In genomic region chr4:138913141-138913787, GRCm38 (mm10) we compare ENCODE assay signal across 8 mouse cellular contexts. TPM values are rescaled to one million over a fixed set of nuclear protein-coding genes. Genes with fewer than 3 reads are reported as not detected.
DNase-seq lines count a peak whose midpoint lies in the region; ATAC-seq lines count a peak whose summit lies in the region.

No protein-coding gene starts in this region.

- peaks cover 9% of the 10 kb centered on the region for H3K4me1 ChIP-seq in heart, embryonic 12.5 days (replicated peaks)
- H3K4me1 ChIP-seq in limb, embryonic 12.5 days (replicated peaks) = peaks cover 12% of the 10 kb centered on the region
- H3K4me1 ChIP-seq in midbrain, embryonic 13.5 days (replicated peaks) = peaks cover 29% of the 10 kb centered on the region

- H3K4me2 ChIP-seq in heart, embryonic 12.5 days = peak overlapping the region; percentile 99
- H3K4me2 ChIP-seq in limb, embryonic 12.5 days = peak overlapping the region; percentile 88
- peak overlapping the region; percentile 98 for H3K4me2 ChIP-seq in midbrain, embryonic 13.5 days (replicated peaks)

- peak overlapping the region; percentile 94 for H3K9ac ChIP-seq in heart, embryonic 12.5 days
- peak overlapping the region; percentile 93 for H3K9ac ChIP-seq in limb, embryonic 12.5 days (replicated peaks)
- H3K9ac ChIP-seq in midbrain, embryonic 13.5 days (replicated peaks) = peak overlapping the region; percentile 92

- peaks cover 5% of the 10 kb centered on the region; the same call in 1 of the 2 replicates for H3K9me3 ChIP-seq in heart, embryonic 12.5 days (replicated peaks)
- H3K9me3 ChIP-seq in limb, embryonic 12.5 days = peaks cover 7% of the 10 kb centered on the region; the same call in 1 of the 2 replicates
- H3K9me3 ChIP-seq in midbrain, embryonic 13.5 days = peaks cover 3% of the 10 kb centered on the region; the same call in 1 of the 2 replicates

- H3K27ac ChIP-seq in heart, embryonic 12.5 days (ENCODE audit: poor library complexity, severe bottlenecking) = peak overlapping the region; percentile 65
- H3K27ac ChIP-seq in limb, embryonic 12.5 days = peak overlapping the region; percentile 59
- peak overlapping the region; percentile 72; the same call in 1 of the 2 replicates for H3K27ac ChIP-seq in midbrain, embryonic 13.5 days

- peak; percentile 22 to 24 for DNase-seq in lung, adult 18-20 months
- no peak for DNase-seq in lung, postnatal 25 days (ENCODE audit: low spot score)
- DNase-seq in brain, adult 2 months (ENCODE audit: low read depth, low spot score) = peak; percentile 25
- DNase-seq in c-Kit-positive CD71-positive TER-119-positive erythroid progenitor cells, embryonic 14.5 days (ENCODE audit: low spot score) = no peak
- DNase-seq in layer of hippocampus, adult 8-10 months (ENCODE audit: low spot score in 2 of 2) = no peak

- WGBS in heart, embryonic 12.5 days = under 1% methylated on average over 40 of the region's 52 CpGs
- WGBS in limb, embryonic 12.5 days = 1% methylated on average over 52 of the region's 52 CpGs
- WGBS in midbrain, embryonic 13.5 days = under 1% methylated on average over 52 of the region's 52 CpGs

- H3K4me3 ChIP-seq in heart, embryonic 12.5 days = peak overlapping the region; percentile 92
- peak overlapping the region; percentile 95 for H3K4me3 ChIP-seq in limb, embryonic 12.5 days (replicated peaks)
- peak overlapping the region; percentile 86 for H3K4me3 ChIP-seq in midbrain, embryonic 13.5 days (replicated peaks)

- 0 out of 2 replicates have a peak, but pooled peaks cover 3% of the 10 kb centered on the region for H3K27me3 ChIP-seq in heart, embryonic 12.5 days (replicated peaks)
- no peaks in the 10 kb centered on the region for H3K27me3 ChIP-seq in limb, embryonic 12.5 days
- no peaks in the 10 kb centered on the region for H3K27me3 ChIP-seq in midbrain, embryonic 13.5 days

- H3K36me3 ChIP-seq in heart, embryonic 12.5 days = peaks cover 5% of the 10 kb centered on the region; the same call in 1 of the 2 replicates
- peaks cover 19% of the 10 kb centered on the region for H3K36me3 ChIP-seq in limb, embryonic 12.5 days
- H3K36me3 ChIP-seq in midbrain, embryonic 13.5 days = peaks cover 10% of the 10 kb centered on the region

- peak; percentile 52 for ATAC-seq in heart, embryonic 12.5 days (ENCODE audit: insufficient number of reproducible peaks, low FRiP score)
- ATAC-seq in limb, embryonic 12.5 days (ENCODE audit: insufficient number of reproducible peaks, insufficient read depth, low FRiP score, low TSS enrichment, low read depth) = peak; percentile 14; the same call in 1 of the 2 replicates
- peak; percentile 73 for ATAC-seq in midbrain, embryonic 13.5 days

RNA-seq across cellular contexts. Expression of gene Otud3, which starts 0.5 kb away (rescaled TPM):
- polyA plus RNA-seq in heart, embryonic 12.5 days (2016; fragmentation: Nextera tagmentation; extraction: Ambion mirVana) = 3.6 and 3.8 TPM in 2 replicates
- 3.2 and 4.4 TPM in 2 replicates for polyA plus RNA-seq in limb, embryonic 12.5 days (2016; fragmentation: Nextera tagmentation; extraction: Ambion mirVana)
- 2.4 and 2.5 TPM in 2 replicates for polyA plus RNA-seq in midbrain, embryonic 13.5 days (2015; fragmentation: Nextera tagmentation; extraction: Ambion mirVana)
- 10 to 100 TPM; 10.2 to 13.0 (median 12.3) TPM for total RNA-seq in layer of hippocampus, adult 8-10 months (2022)

RNA-seq across cellular contexts. Expression of gene Pla2g2e, which starts 35.5 kb away (rescaled TPM):
- not detected in 2 replicates for polyA plus RNA-seq in heart, embryonic 12.5 days (2016; fragmentation: Nextera tagmentation; extraction: Ambion mirVana)
- not detected in 2 replicates for polyA plus RNA-seq in limb, embryonic 12.5 days (2016; fragmentation: Nextera tagmentation; extraction: Ambion mirVana)
- not detected in 2 replicates for polyA plus RNA-seq in midbrain, embryonic 13.5 days (2015; fragmentation: Nextera tagmentation; extraction: Ambion mirVana)
- not detected for total RNA-seq in layer of hippocampus, adult 8-10 months (2022)

RNA-seq across cellular contexts. Expression of gene Gm13030, which starts 39.5 kb away (rescaled TPM):
- not detected in 2 replicates for polyA plus RNA-seq in heart, embryonic 12.5 days (2016; fragmentation: Nextera tagmentation; extraction: Ambion mirVana)
- not detected in 2 replicates for polyA plus RNA-seq in limb, embryonic 12.5 days (2016; fragmentation: Nextera tagmentation; extraction: Ambion mirVana)
- not detected in 2 replicates for polyA plus RNA-seq in midbrain, embryonic 13.5 days (2015; fragmentation: Nextera tagmentation; extraction: Ambion mirVana)
- not detected for total RNA-seq in layer of hippocampus, adult 8-10 months (2022)

RNA-seq across cellular contexts. Expression of gene Pla2g5, which starts 50.0 kb away (rescaled TPM):
- polyA plus RNA-seq in heart, embryonic 12.5 days (2016; fragmentation: Nextera tagmentation; extraction: Ambion mirVana) = 2.5 and 2.6 TPM in 2 replicates
- not detected in 2 replicates for polyA plus RNA-seq in limb, embryonic 12.5 days (2016; fragmentation: Nextera tagmentation; extraction: Ambion mirVana)
- polyA plus RNA-seq in midbrain, embryonic 13.5 days (2015; fragmentation: Nextera tagmentation; extraction: Ambion mirVana) = 0.27 and 0.59 TPM in 2 replicates
- total RNA-seq in layer of hippocampus, adult 8-10 months (2022) = 1 to 10 TPM in 2 of 4 experiments, under 1 TPM in 2; 0.94 to 3.0 (median 1.6) TPM

RNA-seq across cellular contexts. Expression of gene Rnf186, which starts 53.6 kb away (rescaled TPM):
- polyA plus RNA-seq in heart, embryonic 12.5 days (2016; fragmentation: Nextera tagmentation; extraction: Ambion mirVana) = not detected in 2 replicates
- polyA plus RNA-seq in limb, embryonic 12.5 days (2016; fragmentation: Nextera tagmentation; extraction: Ambion mirVana) = not detected in 2 replicates
- polyA plus RNA-seq in midbrain, embryonic 13.5 days (2015; fragmentation: Nextera tagmentation; extraction: Ambion mirVana) = 0.15 and 0.20 TPM in 2 replicates
- not detected for total RNA-seq in layer of hippocampus, adult 8-10 months (2022)

Comparison
In these comparisons a context has a peak if more than half of its experiments do, and no peak if none do; other contexts are left out.
1. DNase-seq: peak in lung, adult 18-20 months (2 of 2) and brain, adult 2 months (single experiment); none in lung, postnatal 25 days (single experiment), c-Kit-positive CD71-positive TER-119-positive erythroid progenitor cells, embryonic 14.5 days (single experiment) and layer of hippocampus, adult 8-10 months (0 of 2).
2. ATAC-seq: peak in every context shown above with its lines; median percentile 73 in midbrain, embryonic 13.5 days; 52 in heart, embryonic 12.5 days; 14 in limb, embryonic 12.5 days.
3. Peak in every context shown above with its lines, with median percentiles within 50 percentile points of each other: H3K27ac ChIP-seq, H3K4me2 ChIP-seq, H3K4me3 ChIP-seq and H3K9ac ChIP-seq.